Mouse (Mus musculus): Measurements from ENCODE around the gene Dact1.

- TF ChIP-seq POLR2A (IDR thresholded peaks at IDR 0.05; ENCODE audit: borderline replicate concordance, extremely low read depth, insufficient read depth, insufficient read length, poor library complexity, severe bottlenecking) (no peak), CTCF (IDR thresholded peaks at IDR 0.05; ENCODE audit: borderline replicate concordance, extremely low read depth, insufficient read depth, insufficient read length) (no peak)
Observed at GRCm38 (mm10) chr12:71318239-71318638, 8.6 kb downstream of the Dact1 start.

All from brain, embryonic 14.5 days (tissue).